9 mouse cellular contexts compared by ENCODE assay signal in the genomic region with DNA sequence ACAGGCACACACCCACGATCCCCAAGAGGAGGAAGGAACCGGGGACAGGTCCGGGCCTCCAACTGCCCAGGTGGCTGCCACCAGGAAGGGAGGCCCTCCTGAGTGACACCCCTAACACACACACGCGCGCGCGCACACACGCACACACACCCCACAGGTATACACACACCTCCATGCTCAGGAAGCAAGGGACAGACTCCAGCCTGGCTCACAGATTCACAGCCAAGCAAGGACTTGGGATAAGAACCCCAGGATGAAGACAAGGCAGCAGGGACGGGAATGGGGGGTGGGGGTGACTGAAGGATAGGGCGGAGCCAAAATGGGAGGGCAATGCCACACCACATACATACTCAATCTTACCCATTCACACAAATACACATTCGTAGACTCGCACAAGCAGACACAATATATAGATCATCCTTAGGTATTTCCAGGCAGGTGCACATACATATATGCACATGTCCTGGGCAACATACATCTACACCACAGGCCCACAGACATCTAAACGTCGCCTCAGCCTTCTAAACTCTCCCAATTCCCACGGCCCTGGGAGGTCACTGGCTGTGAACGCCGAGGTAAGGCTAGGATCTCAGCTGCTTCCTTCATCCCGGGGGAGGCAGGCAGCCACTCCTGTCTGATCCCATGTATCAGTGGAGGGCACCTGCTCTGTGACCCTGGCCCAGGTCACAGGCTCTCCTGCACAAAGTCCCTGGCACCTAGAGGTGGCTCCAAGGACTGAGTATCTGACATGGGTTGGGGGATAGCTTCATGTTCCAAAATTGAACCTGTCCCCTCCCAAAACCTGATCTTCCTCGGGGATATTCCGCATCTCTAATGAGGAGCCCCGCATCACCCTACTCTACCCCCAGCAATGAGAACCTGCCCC. TPM values are rescaled to one million over a fixed set of nuclear protein-coding genes. Genes with fewer than 3 reads are reported as not detected.
DNase-seq lines count a peak whose midpoint lies in the region; ATAC-seq and TF ChIP-seq lines count a peak whose summit lies in the region.
"Had no signal": no experiment of that assay in that cellular context is flagged by ENCODE, and none has a peak within 500 bp of the region (broad histone marks: within the 10 kb centered on the region; RNA-seq: fewer than 3 reads in every experiment).

No protein-coding gene starts in this region.

- H3K9me3 ChIP-seq in heart, embryonic 14.5 days (ENCODE audit: control insufficient read depth, low read length) = peaks cover 6% of the 10 kb centered on the region
- H3K9me3 ChIP-seq in forebrain, embryonic 16.5 days (ENCODE audit: control insufficient read depth, low read length) = no peaks in the 10 kb centered on the region
- no peaks in the 10 kb centered on the region for H3K9me3 ChIP-seq in liver, postnatal 0 days (ENCODE audit: low read length)

- H3K4me1 ChIP-seq in heart, embryonic 14.5 days (ENCODE audit: control insufficient read depth in 2 of 2, insufficient read depth in 2 of 2, low read length in 2 of 2) = peaks cover 4 to 6% of the 10 kb centered on the region in 2 experiments; a peak in 2 of 4 replicates
- peaks cover 43% of the 10 kb centered on the region for H3K4me1 ChIP-seq in forebrain, embryonic 16.5 days (replicated peaks; ENCODE audit: control insufficient read depth, insufficient read depth, low read length)
- no peaks in the 10 kb centered on the region for H3K4me1 ChIP-seq in liver, postnatal 0 days (ENCODE audit: insufficient read depth)

- H3K4me3 ChIP-seq in heart, embryonic 14.5 days (ENCODE audit: control insufficient read depth in 1 of 2, insufficient read depth in 1 of 2, low read depth in 1 of 2, low read length in 2 of 2) = peak overlapping the region; percentile 43 to 59
- H3K4me3 ChIP-seq in forebrain, embryonic 16.5 days (replicated peaks; ENCODE audit: low read length) = peak overlapping the region; percentile 75
- peak overlapping the region; percentile 44 for H3K4me3 ChIP-seq in liver, postnatal 0 days (ENCODE audit: low read depth, low read length)

- no peak for TF ChIP-seq CTCF in liver, postnatal 0 days (IDR thresholded peaks at IDR 0.05; ENCODE audit: low read depth)

- H3K27me3 ChIP-seq in heart, embryonic 14.5 days (ENCODE audit: control insufficient read depth, insufficient read depth, low read length) = peaks cover 64% of the 10 kb centered on the region
- H3K27me3 ChIP-seq in forebrain, embryonic 16.5 days (replicated peaks; ENCODE audit: control insufficient read depth, insufficient read depth, low read length) = no peaks in the 10 kb centered on the region; the same call in 1 of the 2 replicates
- H3K27me3 ChIP-seq in liver, postnatal 0 days (ENCODE audit: insufficient read depth, low read length) = peaks cover 28% of the 10 kb centered on the region
- H3K27me3 ChIP-seq: CH12.LX had no signal

- ATAC-seq in heart, embryonic 14.5 days (ENCODE audit: insufficient number of reproducible peaks, insufficient read depth, low FRiP score, low read depth) = no peak
- ATAC-seq in forebrain, embryonic 16.5 days = no peak
- no peak for ATAC-seq in liver, postnatal 0 days

- H3K9ac ChIP-seq in heart, embryonic 14.5 days (ENCODE audit: low read length) = no peak overlapping the region
- peak overlapping the region; percentile 92 for H3K9ac ChIP-seq in forebrain, embryonic 16.5 days (replicated peaks; ENCODE audit: low read depth, low read length)
- H3K9ac ChIP-seq in liver, postnatal 0 days (replicated peaks) = no peak overlapping the region

- H3K27ac ChIP-seq in heart, embryonic 14.5 days (replicated peaks in 1 of 2; ENCODE audit: control insufficient read depth in 1 of 2, insufficient read depth in 1 of 2, low read depth in 2 of 2, low read length in 2 of 2) = no peak overlapping the region
- H3K27ac ChIP-seq in forebrain, embryonic 16.5 days (ENCODE audit: low read length) = no peak overlapping the region
- no peak overlapping the region for H3K27ac ChIP-seq in liver, postnatal 0 days (ENCODE audit: low read depth)

- TF ChIP-seq EP300 in liver, postnatal 0 days (IDR thresholded peaks at IDR 0.05; ENCODE audit: low read depth) = no peak

- no peak for DNase-seq in heart, adult 8-10 months (ENCODE audit: low spot score)
- DNase-seq in cerebellum, adult 11-12 months = peak; percentile 66
- no peak for DNase-seq in liver, postnatal 0 days
- no peak for DNase-seq in adrenal gland, postnatal 10 days
- DNase-seq in Muller cell, postnatal 12 days (ENCODE audit: inconsistent ontology term) = no peak
- no peak for DNase-seq in thymus, postnatal 25 days

- no peaks in the 10 kb centered on the region for H3K36me3 ChIP-seq in heart, embryonic 14.5 days (ENCODE audit: control insufficient read depth, insufficient read depth, low read length)
- no peaks in the 10 kb centered on the region for H3K36me3 ChIP-seq in forebrain, embryonic 16.5 days (ENCODE audit: control insufficient read depth, insufficient read depth)
- H3K36me3 ChIP-seq in liver, postnatal 0 days (replicated peaks; ENCODE audit: insufficient read depth, low read length) = no peaks in the 10 kb centered on the region

- H3K4me2 ChIP-seq in heart, embryonic 14.5 days (ENCODE audit: low read length) = peak overlapping the region; percentile 72
- peak overlapping the region; percentile 41 for H3K4me2 ChIP-seq in forebrain, embryonic 16.5 days (ENCODE audit: low read length)
- peak overlapping the region; percentile 73 for H3K4me2 ChIP-seq in liver, postnatal 0 days (ENCODE audit: low read depth, low read length)

- WGBS in heart, embryonic 14.5 days = 58% methylated on average over 22 of the region's 22 CpGs
- 59% methylated on average over 22 of the region's 22 CpGs for WGBS in forebrain, embryonic 16.5 days
- 55% methylated on average over 22 of the region's 22 CpGs for WGBS in liver, postnatal 0 days (ENCODE audit: insufficient replicate concordance)

RNA-seq across cellular contexts. Expression of a gene that starts 0.9 kb away (rescaled TPM):
- polyA plus RNA-seq in heart, embryonic 14.5 days (2014; fragmentation: Nextera tagmentation; extraction: Ambion mirVana) = 0.57 and 1.0 TPM in 2 replicates
- total RNA-seq in heart, adult 8-10 months (2022) = under 1 TPM; 0.37 to 0.84 (median 0.58) TPM
- polyA plus RNA-seq in forebrain, embryonic 16.5 days (2015; fragmentation: Nextera tagmentation; extraction: Ambion mirVana) = 15.8 and 19.2 TPM in 2 replicates
- 0.45 and 0.49 TPM in 2 replicates for polyA plus RNA-seq in liver, postnatal 0 days (2015; fragmentation: Nextera tagmentation; extraction: Ambion mirVana)
- 10 to 100 TPM in 1 of 2 experiments, 1 to 10 TPM in 1; 9.0 to 10.5 TPM for total RNA-seq in adrenal gland, postnatal 10 days (2021)

RNA-seq across cellular contexts. Expression of a gene that starts 47.4 kb away (rescaled TPM):
- not detected in 2 replicates for polyA plus RNA-seq in heart, embryonic 14.5 days (2014; fragmentation: Nextera tagmentation; extraction: Ambion mirVana)
- total RNA-seq in heart, adult 8-10 months (2022) = not detected
- not detected in 2 replicates for polyA plus RNA-seq in forebrain, embryonic 16.5 days (2015; fragmentation: Nextera tagmentation; extraction: Ambion mirVana)
- not detected in 2 replicates for polyA plus RNA-seq in liver, postnatal 0 days (2015; fragmentation: Nextera tagmentation; extraction: Ambion mirVana)
- not detected for total RNA-seq in adrenal gland, postnatal 10 days (2021)
- total RNA-seq: CH12.LX had no signal
